Mouse (Mus musculus): Measurements from ENCODE around the gene Cox7b.

- TF ChIP-seq POLR2A (IDR thresholded peaks at IDR 0.05; ENCODE audit: low read depth, low read length), result no peak
- TF ChIP-seq CTCF (IDR thresholded peaks at IDR 0.05; ENCODE audit: borderline replicate concordance, insufficient read depth, low read length), result no peak
Observed at GRCm38 (mm10) chrX:106013217-106013616, 2.3 kb upstream of the Cox7b start.

Data from embryonic fibroblast, embryonic 13.5 days (primary cell).